Mouse (Mus musculus) neural tube, embryonic 14.5 days (tissue): ENCODE measurements at regions not wholly inside any gene's neighbourhood (a gene's known extent, or its start where the extent isn't known, plus 50 kb on each side); places are given as distances from the start of the nearest gene placed in this dataset.
"Not testable (repeated sequence)": the region's sequence is repeated elsewhere in the genome, so short reads cannot be mapped to it uniquely, and the experiment has no call there.

Experiments
- ATAC-seq: fragments of 200-750 bp; cut with Nextera tagmentation; 2 replicates; pipeline ENCODE4 v1.8.0; 2017; ENCODE audit warnings: low read depth, mild to moderate bottlenecking, moderate TSS enrichment, moderate library complexity
- H3K27ac ChIP-seq: fragments of 300-500 bp; sonication (generic); 2 replicates; pipeline ENCODE4 v1.5.1; 2014; ENCODE audit warnings: low read depth, mild to moderate bottlenecking, control low read depth, low read length, moderate library complexity, mixed read lengths
- H3K27me3 ChIP-seq: fragments of 300-500 bp; sonication (generic); 2 replicates; pipeline ENCODE4 v1.6.1; 2014; ENCODE audit warnings: low read length; ENCODE audit not compliant: control insufficient read depth, insufficient read depth
- H3K36me3 ChIP-seq: fragments of 300-500 bp; sonication (generic); 2 replicates; pipeline ENCODE4 v1.6.1; 2014; ENCODE audit warnings: low read length, mixed read lengths; ENCODE audit not compliant: control insufficient read depth, insufficient read depth
- H3K4me1 ChIP-seq: fragments of 300-500 bp; sonication (generic); 2 replicates; pipeline ENCODE4 v1.6.1; 2014; ENCODE audit warnings: low read length; ENCODE audit not compliant: control insufficient read depth, insufficient read depth
- H3K4me2 ChIP-seq: fragments of 300-500 bp; sonication (generic); 2 replicates; pipeline ENCODE4 v1.6.1; 2014; ENCODE audit warnings: mild to moderate bottlenecking, low read depth, low read length, control low read depth
- H3K4me3 ChIP-seq: fragments of 300-500 bp; sonication (generic); 2 replicates; pipeline ENCODE4 v1.5.1; 2014; ENCODE audit warnings: low read depth, low read length, control low read depth, mixed read lengths
- H3K9ac ChIP-seq: fragments of 300-500 bp; sonication (generic); replicated peaks from 2 replicates; pipeline ENCODE4 v1.6.1; 2014; ENCODE audit warnings: low read depth, mild to moderate bottlenecking, control low read depth, low read length, mixed read lengths
- H3K9me3 ChIP-seq: fragments of 300-500 bp; sonication (generic); 2 replicates; pipeline ENCODE4 v1.6.1; 2016; ENCODE audit warnings: low read length; ENCODE audit not compliant: control insufficient read depth
- WGBS: fragments of 180-500 bp; shearing (Covaris S2); extraction: QIAGEN DNeasy Blood & Tissue Kit; methylation state at CpG from one replicate; pipeline ENCODE4 v1.1.7; 2014; 5-methylcytosine and 5-hydroxymethylcytosine counted together

GRCm38 (mm10) chr13:5412052-5412451 lies 449.2 kb upstream of the Klf6 start:
- H3K27ac ChIP-seq, result no peak overlapping the region
- H3K4me1 ChIP-seq, result no peaks in the 10 kb centered on the region
- no peaks in the 10 kb centered on the region for H3K36me3 ChIP-seq
- no peaks in the 10 kb centered on the region for H3K9me3 ChIP-seq
- H3K4me2 ChIP-seq, result no peak overlapping the region
- no peaks in the 10 kb centered on the region for H3K27me3 ChIP-seq
- no peak overlapping the region for H3K9ac ChIP-seq
- H3K4me3 ChIP-seq, result no peak overlapping the region
- no peak for ATAC-seq

GRCm38 (mm10) chr13:5413009-5413408 lies 448.3 kb upstream of the Klf6 start:
- not testable (repeated sequence) for H3K36me3 ChIP-seq, H3K9ac ChIP-seq, H3K4me3 ChIP-seq, H3K27ac ChIP-seq, H3K4me1 ChIP-seq, H3K27me3 ChIP-seq, H3K9me3 ChIP-seq, H3K4me2 ChIP-seq, ATAC-seq

- WGBS, result 88% methylated on average over 1 of the region's 1 CpGs
- Histone ChIP-seq H3K36me3 (no peaks in the 10 kb centered on the region), H3K4me1 (0 out of 2 replicates have a peak, but pooled peaks cover 6% of the 10 kb centered on the region), H3K27me3 (no peaks in the 10 kb centered on the region), H3K9me3 (no peaks in the 10 kb centered on the region), H3K27ac (no peak overlapping the region), H3K4me2 (no peak overlapping the region), H3K4me3 (no peak overlapping the region), H3K9ac (no peak overlapping the region)
- ATAC-seq, result no peak
Observed at GRCm38 (mm10) chr13:5424110-5424509, 437.2 kb upstream of the Klf6 start.

GRCm38 (mm10) chr13:5425491-5426232 lies 435.6 kb upstream of the Klf6 start:
- WGBS, result 32% methylated on average over 9 of the region's 9 CpGs
- H3K27ac ChIP-seq, result no peak overlapping the region
- no peak overlapping the region for H3K9ac ChIP-seq
- no peak overlapping the region for H3K4me2 ChIP-seq
- H3K36me3 ChIP-seq, result no peaks in the 10 kb centered on the region
- H3K4me1 ChIP-seq, result 0 out of 2 replicates have a peak, but pooled peaks cover 6% of the 10 kb centered on the region
- H3K9me3 ChIP-seq, result no peaks in the 10 kb centered on the region
- peak; percentile 90 for ATAC-seq
- no peak overlapping the region for H3K4me3 ChIP-seq
- H3K27me3 ChIP-seq, result no peaks in the 10 kb centered on the region

- no peaks in the 10 kb centered on the region for H3K36me3 ChIP-seq
- H3K9ac ChIP-seq, result no peak overlapping the region
- no peaks in the 10 kb centered on the region for H3K27me3 ChIP-seq
- H3K4me2 ChIP-seq, result no peak overlapping the region
- no peaks in the 10 kb centered on the region for H3K9me3 ChIP-seq
- no peaks in the 10 kb centered on the region for H3K4me1 ChIP-seq
- no peak overlapping the region for H3K4me3 ChIP-seq
- H3K27ac ChIP-seq, result no peak overlapping the region
- WGBS, result 69% methylated on average over 1 of the region's 1 CpGs
- no peak for ATAC-seq
Observed at GRCm38 (mm10) chr13:5433652-5434051, 427.6 kb upstream of the Klf6 start.

GRCm38 (mm10) chr13:5435131-5435530 lies 426.2 kb upstream of the Klf6 start:
- H3K4me1 ChIP-seq, result no peaks in the 10 kb centered on the region
- no peaks in the 10 kb centered on the region for H3K27me3 ChIP-seq
- no peak overlapping the region for H3K4me3 ChIP-seq
- H3K9ac ChIP-seq, result no peak overlapping the region
- no peak overlapping the region for H3K27ac ChIP-seq
- no peaks in the 10 kb centered on the region for H3K9me3 ChIP-seq
- H3K36me3 ChIP-seq, result no peaks in the 10 kb centered on the region
- no peak for ATAC-seq
- H3K4me2 ChIP-seq, result no peak overlapping the region

- ATAC-seq, result no peak
- Histone ChIP-seq H3K4me3 (no peak overlapping the region), H3K4me1 (no peaks in the 10 kb centered on the region)
Observed at GRCm38 (mm10) chr13:5436191-5436590, 425.1 kb upstream of the Klf6 start.

GRCm38 (mm10) chr13:5440454-5440853 lies 420.8 kb upstream of the Klf6 start:
- Histone ChIP-seq H3K27me3 (no peaks in the 10 kb centered on the region), H3K9me3 (no peaks in the 10 kb centered on the region), H3K4me3 (no peak overlapping the region), H3K36me3 (no peaks in the 10 kb centered on the region), H3K27ac (no peak overlapping the region), H3K4me2 (no peak overlapping the region), H3K9ac (no peak overlapping the region), H3K4me1 (no peaks in the 10 kb centered on the region)
- ATAC-seq, result no peak
- 72% methylated on average over 4 of the region's 4 CpGs for WGBS

More at GRCm38 (mm10) chr13:5436191-5436590, 425.1 kb upstream of the Klf6 start:
- WGBS, result 85% methylated on average over 2 of the region's 2 CpGs
- Histone ChIP-seq H3K9ac (no peak overlapping the region), H3K27me3 (no peaks in the 10 kb centered on the region), H3K27ac (no peak overlapping the region), H3K36me3 (no peaks in the 10 kb centered on the region), H3K9me3 (no peaks in the 10 kb centered on the region), H3K4me2 (no peak overlapping the region)

GRCm38 (mm10) chr13:5444759-5445478 lies 416.4 kb upstream of the Klf6 start:
- H3K36me3 ChIP-seq, result no peaks in the 10 kb centered on the region
- H3K9me3 ChIP-seq, result no peaks in the 10 kb centered on the region
- no peak for ATAC-seq
- no peak overlapping the region for H3K9ac ChIP-seq
- H3K27me3 ChIP-seq, result no peaks in the 10 kb centered on the region
- no peak overlapping the region for H3K4me3 ChIP-seq
- H3K4me1 ChIP-seq, result no peaks in the 10 kb centered on the region
- 79% methylated on average over 5 of the region's 5 CpGs for WGBS
- no peak overlapping the region for H3K27ac ChIP-seq
- H3K4me2 ChIP-seq, result no peak overlapping the region
